Mouse (Mus musculus): ENCODE results near the gene Ltbp1.
A peak's percentile ranks its signal among the peaks of the same experiment; 100 is the strongest.
"Not testable (repeated sequence)": the region's sequence is repeated elsewhere in the genome, so short reads cannot be mapped to it uniquely, and the experiment has no call there.

Ltbp1 gene

DNA sequence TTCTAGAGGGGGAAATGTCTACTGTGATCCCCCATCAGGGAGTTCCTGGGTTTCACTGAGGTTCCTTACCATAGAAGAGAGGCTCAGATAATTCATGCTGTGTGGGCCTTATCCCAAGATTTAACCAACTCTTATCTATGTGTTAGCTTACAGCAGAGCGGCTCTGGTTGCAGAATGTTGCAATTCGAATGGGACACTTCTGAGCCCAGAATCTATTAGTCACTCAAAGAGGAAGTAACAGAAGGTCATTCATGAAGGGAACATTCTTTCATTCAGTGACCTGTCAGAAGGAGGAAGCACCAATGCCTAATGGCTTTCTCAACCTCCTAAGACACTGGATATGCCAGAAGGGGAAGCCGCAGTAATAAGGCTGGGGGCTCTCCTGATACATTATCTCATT, 114.1 kb downstream of the Ltbp1 start:
- DNase-seq, result no peak

GRCm38 (mm10) chr17:75120071-75120470, 114.7 kb downstream of the Ltbp1 start:
- DNase-seq, result no peak

- DNase-seq, result no peak
Measured at GRCm38 (mm10) chr17:75122584-75123282, 117.4 kb downstream of the Ltbp1 start.

- DNase-seq, result peak in 1 of 2 experiments; percentile 20
Measured at GRCm38 (mm10) chr17:75128337-75128935, 123.1 kb downstream of the Ltbp1 start.

- DNase-seq, result no peak
Measured at GRCm38 (mm10) chr17:75133983-75134382, 128.6 kb downstream of the Ltbp1 start.

DNA sequence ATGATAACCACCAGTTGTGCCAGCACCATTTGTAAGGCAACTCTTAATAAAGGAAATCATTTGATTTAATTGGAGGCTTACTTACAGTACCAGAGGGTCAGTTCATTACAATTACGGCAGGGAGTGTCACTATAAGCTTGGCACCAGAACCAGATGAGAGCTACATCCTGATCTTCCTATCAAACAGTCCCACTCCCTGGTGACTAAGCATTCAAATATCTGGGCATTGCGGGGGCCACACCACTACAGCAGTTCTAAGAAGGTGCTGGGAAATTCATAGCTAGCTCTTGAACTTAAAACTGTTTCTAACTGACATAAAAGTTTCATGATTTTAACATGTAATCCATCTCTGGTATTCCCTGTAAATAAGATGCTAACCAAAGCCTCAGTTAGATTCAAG, 134.4 kb downstream of the Ltbp1 start:
- no peak for DNase-seq

DNA sequence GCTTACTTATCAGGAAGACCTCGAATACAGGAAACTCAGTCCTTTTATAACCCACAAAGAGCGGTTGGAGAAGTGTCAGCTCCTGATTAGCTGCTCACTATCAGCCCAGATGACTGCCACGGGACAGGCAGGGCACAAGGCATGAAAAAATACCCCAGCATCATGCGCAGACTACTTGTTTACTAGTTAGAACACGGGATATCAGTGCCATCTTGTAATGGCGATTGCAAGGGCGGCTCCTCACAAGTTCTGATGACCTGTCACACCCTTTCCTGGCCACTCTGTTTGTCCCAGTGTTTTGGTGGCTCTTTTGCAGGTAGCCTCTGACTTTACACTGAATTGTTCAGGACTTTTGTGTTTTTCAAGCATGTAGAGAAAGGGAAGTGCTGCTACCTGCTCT, 137.5 kb downstream of the Ltbp1 start:
- not testable (repeated sequence) for DNase-seq

- DNase-seq, result no peak
Measured at GRCm38 (mm10) chr17:75143927-75144326, 138.6 kb downstream of the Ltbp1 start.

DNA sequence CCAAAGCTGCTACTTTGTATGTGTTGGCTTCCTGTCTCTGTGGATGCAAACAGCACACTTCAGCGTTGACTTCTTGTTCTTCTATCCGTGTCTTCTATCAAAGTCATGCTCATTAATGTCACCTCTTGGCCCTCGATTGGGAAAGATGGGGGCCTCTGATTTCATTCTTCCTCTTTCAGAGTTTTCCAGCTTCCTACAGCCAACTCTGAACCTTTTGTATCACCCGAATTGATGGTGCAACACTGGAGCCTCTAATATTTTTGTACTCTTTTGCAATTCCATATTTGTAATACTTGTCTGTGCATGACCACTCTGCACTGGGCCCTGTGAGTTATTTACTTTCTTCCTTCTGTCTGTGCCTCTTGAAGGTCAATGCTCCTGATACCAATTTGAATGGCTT, 141.8 kb downstream of the Ltbp1 start:
- DNase-seq, result no peak

GRCm38 (mm10) chr17:75151800-75152199, 146.4 kb downstream of the Ltbp1 start:
- no peak for DNase-seq

DNA sequence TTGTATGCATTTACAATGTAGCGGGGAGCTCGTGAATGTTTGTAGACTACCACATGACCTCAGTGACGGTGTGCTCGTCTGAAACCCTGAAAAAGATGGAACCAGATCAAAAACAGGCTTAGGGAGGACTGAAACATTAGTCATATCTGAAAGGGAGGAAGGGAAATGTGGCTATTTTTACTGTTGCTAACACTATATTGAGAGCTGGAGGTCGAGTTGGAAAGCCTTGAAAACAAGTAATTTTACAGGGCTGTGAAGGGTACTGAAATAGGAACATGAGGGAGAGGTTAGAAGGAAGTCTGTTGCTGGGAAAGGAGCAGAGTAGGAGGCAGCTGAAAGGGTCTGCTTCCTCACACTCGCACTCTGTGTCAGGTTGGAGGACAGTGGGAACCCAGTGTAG, 147.7 kb downstream of the Ltbp1 start:
- DNase-seq, result no peak

DNA sequence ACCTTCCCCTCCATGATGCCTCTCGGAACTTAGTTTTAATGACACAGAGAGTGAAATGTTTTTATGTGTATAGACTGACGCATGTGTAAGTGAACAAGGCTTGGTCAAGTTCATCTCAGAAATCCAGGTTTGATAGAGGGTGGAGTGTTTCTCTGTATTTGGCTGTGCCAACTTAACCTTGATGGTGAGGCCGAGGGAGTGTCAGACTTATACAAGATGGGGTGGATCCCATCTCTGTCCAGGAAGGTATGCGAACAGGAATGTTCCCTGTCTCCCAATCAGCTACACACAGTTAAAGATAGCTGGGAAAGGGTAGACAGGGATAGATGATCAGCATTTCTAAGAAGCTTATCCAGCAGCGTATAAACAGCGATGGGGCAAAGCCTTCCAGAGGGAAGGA, 153.0 kb downstream of the Ltbp1 start:
- no peak for DNase-seq

DNA sequence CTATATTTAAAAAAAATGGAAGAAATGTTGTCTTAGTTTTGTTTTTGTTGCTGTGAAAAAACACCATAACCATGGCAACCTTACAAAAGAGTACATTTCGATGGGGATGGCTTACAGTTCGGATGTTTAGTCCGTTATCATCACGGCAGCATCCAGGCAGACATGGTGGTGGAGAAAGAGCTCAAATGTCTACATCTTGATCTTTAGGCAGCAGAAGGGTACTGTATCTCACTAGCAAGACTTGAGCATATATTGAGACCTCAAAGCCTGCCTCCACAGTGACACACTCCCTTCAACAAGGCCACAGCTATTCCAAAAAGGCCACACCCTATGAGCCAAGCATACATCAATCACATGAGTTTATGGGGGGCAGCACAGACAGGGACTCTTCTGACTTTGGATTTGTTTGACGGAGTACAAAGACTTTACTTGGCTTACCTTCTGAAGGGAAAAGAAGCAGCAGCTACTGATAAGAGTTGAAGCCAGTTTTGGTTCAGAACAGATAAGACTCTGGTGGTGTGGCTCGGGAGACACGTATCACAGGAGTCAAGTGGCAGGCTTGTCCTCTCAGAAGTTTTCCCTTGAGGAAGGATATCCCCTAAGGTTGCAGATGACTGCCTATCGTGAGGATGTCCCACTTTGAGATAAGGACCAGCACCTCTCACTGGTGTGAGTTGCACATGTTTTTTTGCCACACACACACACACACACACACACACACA, 153.9 kb downstream of the Ltbp1 start:
- DNase-seq, result no peak

DNA sequence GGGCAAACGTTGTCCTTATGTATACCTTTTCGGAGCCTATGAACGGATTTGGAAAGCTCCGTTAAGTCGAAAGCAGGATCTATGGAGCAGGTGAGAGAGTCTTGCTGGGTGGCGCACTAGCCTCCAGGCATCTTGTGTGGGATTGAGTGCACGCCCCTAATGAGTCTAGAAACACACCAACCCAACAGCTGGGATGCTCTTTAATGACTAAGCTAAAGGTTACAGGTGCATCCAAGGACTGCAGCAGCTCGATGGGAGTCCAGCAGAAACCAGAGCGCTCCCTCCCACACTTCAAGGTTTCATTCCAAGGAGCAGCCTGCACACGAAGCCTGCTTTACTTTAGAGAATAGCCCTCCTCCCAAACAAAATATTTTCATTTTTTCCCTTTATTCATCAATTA, 155.7 kb downstream of the Ltbp1 start:
- DNase-seq, result no peak

GRCm38 (mm10) chr17:75161931-75162330, 156.6 kb downstream of the Ltbp1 start:
- DNase-seq, result no peak

GRCm38 (mm10) chr17:75164566-75164965, 159.2 kb downstream of the Ltbp1 start:
- no peak for DNase-seq

DNA sequence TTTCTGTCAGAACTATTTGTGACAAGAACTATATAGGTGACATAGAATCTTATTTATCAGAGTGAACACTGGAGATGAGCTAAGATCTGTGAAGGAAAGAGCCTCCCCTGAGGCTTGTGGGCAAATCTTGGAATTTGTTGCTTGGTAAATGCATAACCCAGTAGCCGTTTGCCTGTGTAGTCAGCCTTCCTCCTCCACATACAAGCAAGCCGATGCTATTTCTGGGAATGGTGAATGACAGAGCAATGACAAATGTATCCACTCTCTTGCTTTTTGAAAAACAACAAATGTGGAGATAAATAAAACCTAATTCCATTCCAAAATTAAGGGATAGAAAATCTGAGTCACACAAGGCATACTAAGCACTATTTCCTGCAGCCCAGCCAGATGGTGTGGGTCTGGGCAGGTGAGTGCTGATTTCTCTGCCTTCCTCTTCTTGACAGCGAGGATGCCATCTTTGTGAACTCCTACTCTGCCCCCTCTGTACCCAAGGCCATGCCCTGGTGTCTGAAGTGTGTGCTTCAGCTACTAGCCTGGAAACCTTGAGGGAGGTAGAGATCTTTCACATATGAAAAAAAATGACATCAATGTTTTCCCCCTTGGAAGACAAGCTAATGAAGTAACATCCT, 163.3 kb downstream of the Ltbp1 start:
- DNase-seq, result no peak

- no peak for DNase-seq
Measured at GRCm38 (mm10) chr17:75171659-75172058, 166.3 kb downstream of the Ltbp1 start.

GRCm38 (mm10) chr17:75172685-75173205, 167.4 kb downstream of the Ltbp1 start:
- DNase-seq, result no peak

- no peak for DNase-seq
Measured at GRCm38 (mm10) chr17:75174501-75174900, 169.1 kb downstream of the Ltbp1 start.

DNA sequence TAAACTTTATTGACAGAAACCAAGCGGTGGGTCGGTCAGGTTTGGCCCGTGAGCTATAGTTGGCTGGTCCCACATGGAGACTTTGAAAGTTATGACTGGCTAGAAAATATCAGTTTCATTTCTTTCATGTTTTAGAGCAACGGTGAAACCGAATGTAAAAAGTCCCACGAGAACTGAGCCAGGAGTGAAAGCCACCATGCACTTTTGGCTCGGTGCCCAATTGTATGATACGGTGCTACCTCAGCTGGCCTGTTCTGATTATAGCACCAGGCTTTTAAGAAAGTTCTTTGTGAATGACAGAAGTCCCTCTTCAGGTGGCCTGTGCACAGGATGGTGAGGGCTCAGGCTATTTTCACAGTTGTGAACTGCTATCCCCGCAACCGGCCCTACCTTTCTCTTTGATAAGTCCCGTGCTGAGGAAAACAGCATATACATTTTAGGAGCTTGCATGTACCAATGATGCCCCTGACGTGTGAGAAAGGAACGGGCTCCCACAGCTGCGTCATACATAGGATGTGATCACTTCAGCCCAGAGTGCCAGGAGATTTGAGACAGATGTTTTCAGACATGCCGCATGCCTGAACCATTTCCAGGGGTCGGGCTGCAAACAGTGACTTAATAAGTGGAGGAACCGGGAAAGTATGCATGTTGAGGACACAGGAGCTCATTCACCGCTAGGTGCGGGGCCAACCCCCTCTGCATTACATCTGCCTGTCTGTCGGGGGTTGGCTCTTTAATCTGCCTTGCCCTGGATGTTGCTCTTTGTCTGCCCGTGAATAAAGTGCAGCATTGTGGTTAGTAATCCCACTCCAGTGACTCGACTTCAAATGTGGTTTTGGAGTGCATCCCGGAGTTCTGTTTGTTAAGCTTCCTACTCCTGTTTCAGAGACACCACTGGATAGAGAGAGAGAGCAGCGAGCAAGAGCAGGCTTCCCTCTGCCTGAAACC, 172.8 kb downstream of the Ltbp1 start:
- no peak for DNase-seq

DNA sequence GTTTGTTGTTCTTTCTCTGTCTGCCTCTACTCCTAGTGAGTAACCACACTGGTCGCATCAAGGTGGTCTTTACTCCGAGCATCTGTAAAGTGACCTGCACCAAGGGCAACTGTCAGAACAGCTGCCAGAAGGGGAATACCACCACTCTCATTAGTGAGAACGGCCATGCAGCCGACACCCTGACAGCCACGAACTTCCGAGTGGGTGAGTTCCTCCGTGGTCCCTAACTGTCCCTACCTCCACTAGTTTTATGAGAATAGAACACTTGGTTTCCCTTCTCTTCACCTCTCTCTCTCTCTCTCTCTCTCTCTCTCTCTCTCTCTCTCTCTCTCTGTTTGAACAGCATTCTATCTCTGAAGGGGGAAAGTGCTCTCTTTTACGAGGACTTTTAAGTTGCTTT, 173.6 kb downstream of the Ltbp1 start:
- DNase-seq, result no peak
